Mouse (Mus musculus): Measurements from ENCODE around the gene Padi6. TPM values are rescaled to one million over a fixed set of nuclear protein-coding genes. Genes with fewer than 3 reads are reported as not detected.

Gene Padi6
- polyA plus RNA-seq, 1 experiment from 2014 or later = not detected

- Histone ChIP-seq H3K27me3 (ENCODE audit: insufficient read depth, low read length) (no peaks in the 10 kb centered on the region), H3K9ac (replicated peaks; ENCODE audit: low read length) (no peak overlapping the region), H3K27ac (ENCODE audit: low read length) (no peak overlapping the region), H3K9me3 (ENCODE audit: low read length) (no peaks in the 10 kb centered on the region), H3K4me2 (replicated peaks; ENCODE audit: low read depth, low read length) (no peak overlapping the region), H3K4me3 (ENCODE audit: low read length) (no peak overlapping the region), H3K4me1 (ENCODE audit: insufficient read depth, low read length) (peaks cover 8% of the 10 kb centered on the region; the same call in 1 of the 2 replicates), H3K36me3 (ENCODE audit: insufficient read depth, low read length) (no peaks in the 10 kb centered on the region)
- no peak for ATAC-seq (ENCODE audit: low FRiP score, low TSS enrichment)
- WGBS = 67% methylated on average over 7 of the region's 7 CpGs
Observed at GRCm38 (mm10) chr4:140761601-140762000, 19.2 kb upstream of the Padi6 start.

- no peak overlapping the region for H3K4me3 ChIP-seq (ENCODE audit: low read length)
- H3K27ac ChIP-seq (ENCODE audit: low read length) = no peak overlapping the region
- H3K9ac ChIP-seq (replicated peaks; ENCODE audit: low read length) = no peak overlapping the region
- no peak overlapping the region for H3K4me2 ChIP-seq (replicated peaks; ENCODE audit: low read depth, low read length)
- 78% methylated on average over 3 of the region's 3 CpGs for WGBS
- ATAC-seq (ENCODE audit: low FRiP score, low TSS enrichment) = no peak
- H3K4me1 ChIP-seq (ENCODE audit: insufficient read depth, low read length) = peaks cover 8% of the 10 kb centered on the region; the same call in 1 of the 2 replicates
- H3K27me3 ChIP-seq (ENCODE audit: insufficient read depth, low read length) = no peaks in the 10 kb centered on the region
- no peaks in the 10 kb centered on the region for H3K36me3 ChIP-seq (ENCODE audit: insufficient read depth, low read length)
- no peaks in the 10 kb centered on the region for H3K9me3 ChIP-seq (ENCODE audit: low read length)
Observed at GRCm38 (mm10) chr4:140755811-140756210, 13.4 kb upstream of the Padi6 start.

GRCm38 (mm10) chr4:140753366-140753765 is 10.9 kb upstream of the Padi6 start:
- Histone ChIP-seq H3K27me3 (ENCODE audit: insufficient read depth, low read length) (no peaks in the 10 kb centered on the region), H3K9me3 (ENCODE audit: low read length) (no peaks in the 10 kb centered on the region), H3K9ac (replicated peaks; ENCODE audit: low read length) (no peak overlapping the region), H3K4me1 (ENCODE audit: insufficient read depth, low read length) (peaks cover 12% of the 10 kb centered on the region; the same call in 1 of the 2 replicates), H3K4me3 (ENCODE audit: low read length) (no peak overlapping the region), H3K36me3 (ENCODE audit: insufficient read depth, low read length) (no peaks in the 10 kb centered on the region), H3K27ac (ENCODE audit: low read length) (no peak overlapping the region), H3K4me2 (replicated peaks; ENCODE audit: low read depth, low read length) (no peak overlapping the region)
- 55% methylated on average over 7 of the region's 7 CpGs for WGBS
- no peak for ATAC-seq (ENCODE audit: low FRiP score, low TSS enrichment)

GRCm38 (mm10) chr4:140750328-140750727 is 7.9 kb upstream of the Padi6 start:
- Histone ChIP-seq H3K4me1 (ENCODE audit: insufficient read depth, low read length) (peaks cover 9% of the 10 kb centered on the region; the same call in 1 of the 2 replicates), H3K4me2 (replicated peaks; ENCODE audit: low read depth, low read length) (peak overlapping the region; percentile 50), H3K4me3 (ENCODE audit: low read length) (peak overlapping the region; percentile 14; the same call in 1 of the 2 replicates), H3K27me3 (ENCODE audit: insufficient read depth, low read length) (no peaks in the 10 kb centered on the region), H3K9me3 (ENCODE audit: low read length) (no peaks in the 10 kb centered on the region), H3K9ac (replicated peaks; ENCODE audit: low read length) (no peak overlapping the region), H3K27ac (ENCODE audit: low read length) (no peak overlapping the region), H3K36me3 (ENCODE audit: insufficient read depth, low read length) (no peaks in the 10 kb centered on the region)
- WGBS = 7% methylated on average over 19 of the region's 19 CpGs
- ATAC-seq (ENCODE audit: low FRiP score, low TSS enrichment) = peak; percentile 44; the same call in 1 of the 2 replicates

- no peak overlapping the region for H3K27ac ChIP-seq (ENCODE audit: low read length)
- no peaks in the 10 kb centered on the region for H3K27me3 ChIP-seq (ENCODE audit: insufficient read depth, low read length)
- no peaks in the 10 kb centered on the region for H3K9me3 ChIP-seq (ENCODE audit: low read length)
- 21% methylated on average over 12 of the region's 12 CpGs for WGBS
- peaks cover 9% of the 10 kb centered on the region; the same call in 1 of the 2 replicates for H3K4me1 ChIP-seq (ENCODE audit: insufficient read depth, low read length)
- H3K9ac ChIP-seq (replicated peaks; ENCODE audit: low read length) = no peak overlapping the region
- H3K4me3 ChIP-seq (ENCODE audit: low read length) = no peak overlapping the region
- H3K36me3 ChIP-seq (ENCODE audit: insufficient read depth, low read length) = no peaks in the 10 kb centered on the region
- 0 out of 2 replicates have a peak, but pooled peaks have one; percentile 36 for ATAC-seq (ENCODE audit: low FRiP score, low TSS enrichment)
- H3K4me2 ChIP-seq (replicated peaks; ENCODE audit: low read depth, low read length) = no peak overlapping the region
Observed at GRCm38 (mm10) chr4:140747978-140748377, 5.5 kb upstream of the Padi6 start.

- Histone ChIP-seq H3K27ac (ENCODE audit: low read length) (no peak overlapping the region), H3K9ac (replicated peaks; ENCODE audit: low read length) (no peak overlapping the region), H3K4me2 (replicated peaks; ENCODE audit: low read depth, low read length) (no peak overlapping the region), H3K36me3 (ENCODE audit: insufficient read depth, low read length) (no peaks in the 10 kb centered on the region), H3K9me3 (ENCODE audit: low read length) (no peaks in the 10 kb centered on the region), H3K4me1 (ENCODE audit: insufficient read depth, low read length) (peaks cover 6% of the 10 kb centered on the region; the same call in 1 of the 2 replicates), H3K4me3 (ENCODE audit: low read length) (no peak overlapping the region), H3K27me3 (ENCODE audit: insufficient read depth, low read length) (no peaks in the 10 kb centered on the region)
- ATAC-seq (ENCODE audit: low FRiP score, low TSS enrichment) = no peak
- WGBS = 22% methylated on average over 3 of the region's 3 CpGs
Observed at GRCm38 (mm10) chr4:140744654-140745053, 2.2 kb upstream of the Padi6 start.

- WGBS = 45% methylated on average over 4 of the region's 4 CpGs
- H3K27ac ChIP-seq (ENCODE audit: low read length) = no peak overlapping the region
- no peaks in the 10 kb centered on the region for H3K9me3 ChIP-seq (ENCODE audit: low read length)
Observed at GRCm38 (mm10) chr4:140743086-140743485, 643 bp upstream of the Padi6 start.

GRCm38 (mm10) chr4:140741401-140741800 is 1.0 kb downstream of the Padi6 start:
- 68% methylated on average over 6 of the region's 6 CpGs for WGBS
- Histone ChIP-seq H3K27ac (ENCODE audit: low read length) (no peak overlapping the region), H3K9me3 (ENCODE audit: low read length) (no peaks in the 10 kb centered on the region), H3K27me3 (ENCODE audit: insufficient read depth, low read length) (no peaks in the 10 kb centered on the region), H3K4me3 (ENCODE audit: low read length) (no peak overlapping the region), H3K4me2 (replicated peaks; ENCODE audit: low read depth, low read length) (no peak overlapping the region), H3K4me1 (ENCODE audit: insufficient read depth, low read length) (no peaks in the 10 kb centered on the region), H3K36me3 (ENCODE audit: insufficient read depth, low read length) (no peaks in the 10 kb centered on the region), H3K9ac (replicated peaks; ENCODE audit: low read length) (no peak overlapping the region)
- no peak for ATAC-seq (ENCODE audit: low FRiP score, low TSS enrichment)

More at GRCm38 (mm10) chr4:140743086-140743485, 643 bp upstream of the Padi6 start:
- no peak for ATAC-seq (ENCODE audit: low FRiP score, low TSS enrichment)
- H3K4me3 ChIP-seq (ENCODE audit: low read length) = no peak overlapping the region
- H3K9ac ChIP-seq (replicated peaks; ENCODE audit: low read length) = no peak overlapping the region
- H3K36me3 ChIP-seq (ENCODE audit: insufficient read depth, low read length) = no peaks in the 10 kb centered on the region
- peaks cover 5% of the 10 kb centered on the region; the same call in 1 of the 2 replicates for H3K4me1 ChIP-seq (ENCODE audit: insufficient read depth, low read length)
- H3K4me2 ChIP-seq (replicated peaks; ENCODE audit: low read depth, low read length) = no peak overlapping the region
- no peaks in the 10 kb centered on the region for H3K27me3 ChIP-seq (ENCODE audit: insufficient read depth, low read length)

- Histone ChIP-seq H3K36me3 (ENCODE audit: insufficient read depth, low read length) (no peaks in the 10 kb centered on the region), H3K9me3 (ENCODE audit: low read length) (no peaks in the 10 kb centered on the region), H3K4me2 (replicated peaks; ENCODE audit: low read depth, low read length) (no peak overlapping the region), H3K4me1 (ENCODE audit: insufficient read depth, low read length) (no peaks in the 10 kb centered on the region), H3K4me3 (ENCODE audit: low read length) (no peak overlapping the region), H3K9ac (replicated peaks; ENCODE audit: low read length) (no peak overlapping the region), H3K27me3 (ENCODE audit: insufficient read depth, low read length) (no peaks in the 10 kb centered on the region), H3K27ac (ENCODE audit: low read length) (no peak overlapping the region)
- 87% methylated on average over 11 of the region's 11 CpGs for WGBS
- ATAC-seq (ENCODE audit: low FRiP score, low TSS enrichment) = no peak
Observed at GRCm38 (mm10) chr4:140740655-140741054, 1.8 kb downstream of the Padi6 start.

- no peak for ATAC-seq (ENCODE audit: low FRiP score, low TSS enrichment)
- Histone ChIP-seq H3K36me3 (ENCODE audit: insufficient read depth, low read length) (no peaks in the 10 kb centered on the region), H3K27me3 (ENCODE audit: insufficient read depth, low read length) (no peaks in the 10 kb centered on the region), H3K4me1 (ENCODE audit: insufficient read depth, low read length) (no peaks in the 10 kb centered on the region), H3K9ac (replicated peaks; ENCODE audit: low read length) (no peak overlapping the region), H3K27ac (ENCODE audit: low read length) (no peak overlapping the region), H3K4me3 (ENCODE audit: low read length) (no peak overlapping the region), H3K4me2 (replicated peaks; ENCODE audit: low read depth, low read length) (no peak overlapping the region), H3K9me3 (ENCODE audit: low read length) (no peaks in the 10 kb centered on the region)
- WGBS = 67% methylated on average over 7 of the region's 7 CpGs
Observed at GRCm38 (mm10) chr4:140732871-140733270, 9.6 kb downstream of the Padi6 start.
